Mouse (Mus musculus): Measurements from ENCODE around the gene Clec3b. TPM values are rescaled to one million over a fixed set of nuclear protein-coding genes. Genes with fewer than 3 reads are reported as not detected.
A peak's percentile ranks its signal among the peaks of the same experiment; 100 is the strongest.

The Clec3b gene
- polyA plus RNA-seq, 1 experiment from 2014 or later, result not detected

GRCm38 (mm10) chr9:123123571-123124412 lies 27.0 kb upstream of the Clec3b start:
- Histone ChIP-seq H3K36me3 (replicated peaks) (peaks cover 72% of the 10 kb centered on the region), H3K27me3 (no peaks in the 10 kb centered on the region), H3K27ac (replicated peaks) (peak overlapping the region; percentile 75), H3K9me3 (replicated peaks) (no peaks in the 10 kb centered on the region), H3K4me3 (replicated peaks) (no peak overlapping the region), H3K4me1 (replicated peaks) (peaks cover 28% of the 10 kb centered on the region), H3K9ac (no peak overlapping the region), H3K4me2 (peak overlapping the region; percentile 32)
- WGBS (ENCODE audit: insufficient replicate concordance), result 62% methylated on average over 6 of the region's 6 CpGs
- ATAC-seq (ENCODE audit: insufficient read depth), result peak; percentile 86

- peak overlapping the region; percentile 32 for H3K4me2 ChIP-seq
- ATAC-seq (ENCODE audit: insufficient read depth), result peak; percentile 69
Observed at GRCm38 (mm10) chr9:123124413-123124981, 26.2 kb upstream of the Clec3b start.

GRCm38 (mm10) chr9:123127663-123128062 lies 23.1 kb upstream of the Clec3b start:
- Histone ChIP-seq H3K4me3 (replicated peaks) (no peak overlapping the region), H3K4me1 (replicated peaks) (peaks cover 28% of the 10 kb centered on the region)

More at GRCm38 (mm10) chr9:123124413-123124981, 26.2 kb upstream of the Clec3b start:
- Histone ChIP-seq H3K4me3 (replicated peaks) (no peak overlapping the region), H3K27me3 (no peaks in the 10 kb centered on the region), H3K4me1 (replicated peaks) (peaks cover 28% of the 10 kb centered on the region), H3K36me3 (replicated peaks) (peaks cover 72% of the 10 kb centered on the region), H3K9me3 (replicated peaks) (no peaks in the 10 kb centered on the region), H3K27ac (replicated peaks) (peak overlapping the region; percentile 75), H3K9ac (no peak overlapping the region)
- 15% methylated on average over 2 of the region's 2 CpGs for WGBS (ENCODE audit: insufficient replicate concordance)

GRCm38 (mm10) chr9:123132994-123133393 lies 17.8 kb upstream of the Clec3b start:
- Histone ChIP-seq H3K4me3 (replicated peaks) (no peak overlapping the region), H3K9ac (no peak overlapping the region), H3K27ac (replicated peaks) (no peak overlapping the region), H3K4me1 (replicated peaks) (no peaks in the 10 kb centered on the region; the same call in 1 of the 2 replicates), H3K4me2 (no peak overlapping the region), H3K36me3 (replicated peaks) (peaks cover 98% of the 10 kb centered on the region), H3K9me3 (replicated peaks) (no peaks in the 10 kb centered on the region), H3K27me3 (no peaks in the 10 kb centered on the region)
- WGBS (ENCODE audit: insufficient replicate concordance), result 74% methylated on average over 3 of the region's 3 CpGs
- ATAC-seq (ENCODE audit: insufficient read depth), result no peak

More at GRCm38 (mm10) chr9:123127663-123128062, 23.1 kb upstream of the Clec3b start:
- Histone ChIP-seq H3K9me3 (replicated peaks) (no peaks in the 10 kb centered on the region), H3K36me3 (replicated peaks) (peaks cover 74% of the 10 kb centered on the region), H3K27me3 (no peaks in the 10 kb centered on the region), H3K4me2 (no peak overlapping the region), H3K27ac (replicated peaks) (no peak overlapping the region), H3K9ac (no peak overlapping the region)
- WGBS (ENCODE audit: insufficient replicate concordance), result 81% methylated on average over 6 of the region's 6 CpGs
- ATAC-seq (ENCODE audit: insufficient read depth), result no peak

GRCm38 (mm10) chr9:123136953-123137682 lies 13.6 kb upstream of the Clec3b start:
- Histone ChIP-seq H3K27me3 (no peaks in the 10 kb centered on the region), H3K27ac (replicated peaks) (no peak overlapping the region), H3K4me1 (replicated peaks) (no peaks in the 10 kb centered on the region), H3K9me3 (replicated peaks) (no peaks in the 10 kb centered on the region), H3K9ac (no peak overlapping the region), H3K4me3 (replicated peaks) (no peak overlapping the region), H3K36me3 (replicated peaks) (peaks cover 76% of the 10 kb centered on the region), H3K4me2 (no peak overlapping the region)
- no peak for ATAC-seq (ENCODE audit: insufficient read depth)
- WGBS (ENCODE audit: insufficient replicate concordance), result 75% methylated on average over 7 of the region's 7 CpGs

GRCm38 (mm10) chr9:123138891-123139474 lies 11.8 kb upstream of the Clec3b start:
- no peak overlapping the region for H3K27ac ChIP-seq (replicated peaks)
- H3K27me3 ChIP-seq, result no peaks in the 10 kb centered on the region
- H3K4me2 ChIP-seq, result no peak overlapping the region
- H3K36me3 ChIP-seq (replicated peaks), result peaks cover 57% of the 10 kb centered on the region
- H3K9me3 ChIP-seq (replicated peaks), result no peaks in the 10 kb centered on the region
- 72% methylated on average over 5 of the region's 5 CpGs for WGBS (ENCODE audit: insufficient replicate concordance)
- H3K4me1 ChIP-seq (replicated peaks), result no peaks in the 10 kb centered on the region
- 0 out of 2 replicates have a peak, but pooled peaks have one; percentile 25 for ATAC-seq (ENCODE audit: insufficient read depth)
- no peak overlapping the region for H3K4me3 ChIP-seq (replicated peaks)
- H3K9ac ChIP-seq, result no peak overlapping the region

GRCm38 (mm10) chr9:123139887-123140614 lies 10.7 kb upstream of the Clec3b start:
- ATAC-seq (ENCODE audit: insufficient read depth), result no peak
- H3K4me1 ChIP-seq (replicated peaks), result no peaks in the 10 kb centered on the region
- no peak overlapping the region for H3K4me3 ChIP-seq (replicated peaks)
- no peak overlapping the region for H3K27ac ChIP-seq (replicated peaks)
- WGBS (ENCODE audit: insufficient replicate concordance), result 68% methylated on average over 4 of the region's 4 CpGs
- H3K9me3 ChIP-seq (replicated peaks), result no peaks in the 10 kb centered on the region
- no peaks in the 10 kb centered on the region for H3K27me3 ChIP-seq
- H3K4me2 ChIP-seq, result no peak overlapping the region
- peaks cover 47% of the 10 kb centered on the region for H3K36me3 ChIP-seq (replicated peaks)
- H3K9ac ChIP-seq, result no peak overlapping the region

GRCm38 (mm10) chr9:123148430-123148829 lies 2.3 kb upstream of the Clec3b start:
- Histone ChIP-seq H3K9ac (no peak overlapping the region), H3K4me1 (replicated peaks) (no peaks in the 10 kb centered on the region), H3K4me2 (no peak overlapping the region), H3K36me3 (replicated peaks) (no peaks in the 10 kb centered on the region; the same call in 1 of the 2 replicates), H3K4me3 (replicated peaks) (no peak overlapping the region), H3K27me3 (no peaks in the 10 kb centered on the region), H3K9me3 (replicated peaks) (no peaks in the 10 kb centered on the region), H3K27ac (replicated peaks) (no peak overlapping the region)
- no peak for ATAC-seq (ENCODE audit: insufficient read depth)
- 71% methylated on average over 5 of the region's 5 CpGs for WGBS (ENCODE audit: insufficient replicate concordance)

- no peak overlapping the region for H3K4me2 ChIP-seq
- 22% methylated on average over 1 of the region's 1 CpGs for WGBS (ENCODE audit: insufficient replicate concordance)
- no peaks in the 10 kb centered on the region for H3K36me3 ChIP-seq (replicated peaks)
- H3K4me3 ChIP-seq (replicated peaks), result no peak overlapping the region
- no peaks in the 10 kb centered on the region for H3K27me3 ChIP-seq
- no peaks in the 10 kb centered on the region for H3K9me3 ChIP-seq (replicated peaks)
- H3K27ac ChIP-seq (replicated peaks), result no peak overlapping the region
- 0 out of 2 replicates have a peak, but pooled peaks cover under 1% of the 10 kb centered on the region for H3K4me1 ChIP-seq (replicated peaks)
- H3K9ac ChIP-seq, result no peak overlapping the region
- ATAC-seq (ENCODE audit: insufficient read depth), result no peak
Observed at GRCm38 (mm10) chr9:123151561-123151960, 815 bp downstream of the Clec3b start.

- 27% methylated on average over 3 of the region's 3 CpGs for WGBS (ENCODE audit: insufficient replicate concordance)
- ATAC-seq (ENCODE audit: insufficient read depth), result no peak
- Histone ChIP-seq H3K27me3 (no peaks in the 10 kb centered on the region), H3K4me2 (no peak overlapping the region), H3K36me3 (replicated peaks) (no peaks in the 10 kb centered on the region), H3K4me1 (replicated peaks) (0 out of 2 replicates have a peak, but pooled peaks cover 5% of the 10 kb centered on the region), H3K27ac (replicated peaks) (no peak overlapping the region), H3K9me3 (replicated peaks) (no peaks in the 10 kb centered on the region), H3K4me3 (replicated peaks) (no peak overlapping the region), H3K9ac (no peak overlapping the region)
Observed at GRCm38 (mm10) chr9:123152026-123152425, 1.3 kb downstream of the Clec3b start.
